Mouse (Mus musculus) lung, postnatal 0 days (tissue): Measurements from ENCODE around the gene Prdx6. TPM values are rescaled to one million over a fixed set of nuclear protein-coding genes. Genes with fewer than 3 reads are reported as not detected.

Experiments used
- ATAC-seq: fragments of 200-750 bp; cut with Nextera tagmentation; 2 replicates; pipeline ENCODE4 v1.8.0; 2017; ENCODE audit warnings: moderate library complexity
- DNase-seq: peaks from one replicate; pipeline ENCODE4 v3.0.0-alpha.2; 2016; ENCODE audit warnings: low spot score
- H3K27ac ChIP-seq: fragments of 300-500 bp; sonication (generic); 2 replicates; pipeline ENCODE4 v1.5.1; 2014; ENCODE audit warnings: antibody characterized with exemption, mild to moderate bottlenecking, low read length, mixed read lengths
- H3K27me3 ChIP-seq: fragments of 300-500 bp; sonication (generic); replicated peaks from 2 replicates; pipeline ENCODE4 v1.6.1; 2014; ENCODE audit warnings: low read length, mixed read lengths; ENCODE audit not compliant: insufficient read depth
- H3K36me3 ChIP-seq: fragments of 300-500 bp; sonication (generic); 2 replicates; pipeline ENCODE4 v1.6.1; 2014; ENCODE audit warnings: low read length, mixed read lengths; ENCODE audit not compliant: insufficient read depth
- H3K4me1 ChIP-seq: fragments of 300-500 bp; sonication (generic); 2 replicates; pipeline ENCODE4 v1.6.1; 2014; ENCODE audit warnings: antibody characterized with exemption, low read depth, low read length, mixed read lengths; ENCODE audit not compliant: insufficient read depth
- H3K4me2 ChIP-seq: fragments of 300-500 bp; sonication (generic); replicated peaks from 2 replicates; pipeline ENCODE4 v1.6.1; 2014; ENCODE audit warnings: low read depth, mild to moderate bottlenecking, low read length, moderate library complexity, mixed read lengths
- H3K4me3 ChIP-seq: fragments of 300-500 bp; sonication (generic); 2 replicates; pipeline ENCODE4 v1.5.1; 2014; ENCODE audit warnings: low read depth, low read length
- H3K9ac ChIP-seq: fragments of 300-500 bp; sonication (generic); replicated peaks from 2 replicates; pipeline ENCODE4 v1.6.1; 2014; ENCODE audit warnings: low read depth, mild to moderate bottlenecking
- H3K9me3 ChIP-seq: fragments of 300-500 bp; sonication (generic); 2 replicates; pipeline ENCODE4 v1.6.1; 2016; ENCODE audit warnings: low read length, mixed read lengths
- CTCF ChIP-seq: IDR thresholded peaks from 2 replicates; pipeline ENCODE4 v1.5.1; 2016; ENCODE audit warnings: antibody characterized with exemption, mild to moderate bottlenecking
- EP300 ChIP-seq: IDR thresholded peaks from 2 replicates; pipeline ENCODE4 v1.6.1; 2016; ENCODE audit warnings: antibody characterized with exemption, mild to moderate bottlenecking, control low read depth
- whole genome bisulfite sequencing: fragments of 180-500 bp; shearing (Covaris S2); extraction: QIAGEN DNeasy Blood & Tissue Kit; methylation state at CpG from one replicate; pipeline ENCODE4 v1.1.7; 2014; 5-methylcytosine and 5-hydroxymethylcytosine counted together
- polyA plus RNA-seq: library from polyadenylated mRNA; unstranded; fragments of >200 nt; fragmentation: Nextera tagmentation; extraction: Ambion mirVana; gene quantifications from 2 replicates; pipeline ENCODE4 v1.2.1, GENCODE M21; 2015

Prdx6 gene
- 1,194 and 1,245 TPM in 2 replicates for polyA plus RNA-seq

DNA sequence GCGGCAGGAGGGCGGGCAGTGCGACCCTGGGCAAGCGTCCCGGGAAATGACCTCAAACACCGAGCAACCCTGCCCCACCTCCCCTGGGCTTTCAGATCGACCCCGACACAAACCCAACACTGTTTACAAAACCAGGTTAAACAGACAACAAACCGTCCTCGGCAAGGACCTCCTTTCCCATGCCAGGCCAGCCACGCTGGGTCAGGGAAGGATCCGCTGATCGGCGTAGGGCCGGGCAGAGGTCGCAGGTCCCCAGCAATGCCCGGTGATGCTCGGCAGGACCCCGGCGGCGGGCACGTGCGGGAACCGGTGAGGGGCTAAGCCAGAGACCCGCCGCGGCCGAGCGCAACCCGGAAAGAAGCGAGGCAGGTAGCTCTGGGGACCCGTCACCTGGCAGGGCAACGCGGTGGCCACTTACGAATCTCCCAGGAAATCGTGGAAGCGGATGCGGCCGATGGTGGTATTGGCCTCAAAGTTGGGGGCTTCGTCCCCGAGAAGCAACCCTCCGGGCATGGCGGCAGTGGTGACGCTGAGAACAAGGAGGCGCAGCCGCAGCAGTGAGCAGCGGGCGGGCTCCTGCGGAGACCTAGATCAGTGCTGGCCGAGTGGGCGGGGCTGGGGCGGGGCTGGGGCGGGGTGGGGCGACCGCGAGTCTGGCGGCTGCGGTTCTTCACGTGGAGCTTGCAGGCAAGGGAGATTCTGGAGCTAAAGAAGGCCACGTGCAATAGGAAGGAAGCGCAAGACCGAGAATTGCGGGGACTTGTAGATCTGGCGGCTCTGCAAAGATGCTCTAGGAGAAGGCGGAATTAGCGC, at the start of gene Prdx6:
TSS of gene Prdx6 (minus strand) at position 616 of the 813 bp plus-strand sequence.
- peak within 1 kb of the TSS; percentile 96 for H3K27ac ChIP-seq
- peaks cover 15% of the 10 kb centered on the region for H3K4me1 ChIP-seq
- WGBS: under 1% methylated on average over 65 of the region's 66 CpGs
- H3K27me3 ChIP-seq: no peaks in the 10 kb centered on the region
- peak; percentile 34; the same call in 1 of the 2 replicates for TF ChIP-seq CTCF
- TF ChIP-seq EP300: no peak
- peak within 1 kb of the TSS; percentile 99 for H3K9ac ChIP-seq
- ATAC-seq: peak; percentile 91
- peak within 1 kb of the TSS; percentile 91 for H3K4me2 ChIP-seq
- no peaks in the 10 kb centered on the region for H3K9me3 ChIP-seq
- H3K36me3 ChIP-seq: no peaks in the 10 kb centered on the region
- peak; percentile 95 for DNase-seq
- H3K4me3 ChIP-seq: peak within 1 kb of the TSS; percentile 95

DNA sequence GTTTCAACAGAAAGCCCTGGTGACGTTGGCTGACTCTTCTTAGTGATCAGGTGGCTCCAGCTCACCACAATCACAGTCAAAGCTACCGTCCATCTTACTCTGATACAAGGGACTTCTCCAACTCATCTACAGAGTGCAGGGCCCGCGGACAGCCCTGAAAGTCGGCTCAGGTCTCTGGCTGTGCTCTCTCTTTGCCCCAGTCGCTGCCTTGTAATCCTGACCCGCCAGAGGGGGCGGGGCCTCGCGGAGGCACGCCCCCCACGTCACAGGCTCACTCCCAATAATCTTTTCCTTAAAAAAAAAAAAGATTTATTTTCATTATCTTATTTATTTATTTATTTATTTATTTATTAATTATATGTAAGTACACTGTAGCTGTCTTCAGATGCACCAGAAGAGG, 37.2 kb upstream of the Prdx6 start:
- no peaks in the 10 kb centered on the region for H3K27me3 ChIP-seq
- H3K4me2 ChIP-seq: no peak overlapping the region
- H3K4me3 ChIP-seq: no peak overlapping the region
- TF ChIP-seq CTCF: no peak
- TF ChIP-seq EP300: no peak
- DNase-seq (no peak), ATAC-seq (no peak)
- no peaks in the 10 kb centered on the region for H3K9me3 ChIP-seq
- WGBS: 51% methylated on average over 12 of the region's 12 CpGs
- no peak overlapping the region for H3K9ac ChIP-seq
- no peak overlapping the region for H3K27ac ChIP-seq
- H3K36me3 ChIP-seq: no peaks in the 10 kb centered on the region
- H3K4me1 ChIP-seq: no peaks in the 10 kb centered on the region

DNA sequence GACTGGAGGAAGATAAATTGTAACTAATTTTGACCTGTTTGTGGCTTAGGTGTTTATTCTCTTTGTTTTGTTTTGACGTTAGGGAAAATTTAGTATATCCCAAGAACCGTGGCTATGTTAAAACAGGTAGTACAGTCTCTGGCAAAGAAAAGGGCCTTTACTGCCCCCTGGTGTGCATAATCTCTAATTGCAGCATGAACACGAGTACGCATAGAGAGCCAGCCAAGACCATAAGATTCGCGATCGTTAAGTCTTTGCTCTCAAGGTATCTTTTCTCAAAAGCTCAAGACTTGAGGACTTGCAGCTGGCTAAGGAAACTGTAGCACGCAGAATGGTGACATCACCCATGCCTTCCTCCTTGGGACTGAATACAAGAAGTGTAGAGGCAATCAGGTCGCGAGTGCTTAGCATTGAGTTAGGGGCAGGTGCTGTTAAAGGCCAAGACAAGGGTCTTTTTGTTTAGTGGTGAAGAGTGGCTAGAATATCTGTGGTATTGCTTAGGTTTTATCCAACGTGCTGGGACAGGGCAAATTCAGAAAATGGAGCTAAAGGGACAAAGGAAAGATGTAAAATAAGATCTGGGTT, 35.8 kb upstream of the Prdx6 start:
- TF ChIP-seq CTCF: peak; percentile 87
- TF ChIP-seq EP300: no peak
- no peak overlapping the region for H3K27ac ChIP-seq
- peak; percentile 78 for DNase-seq
- ATAC-seq: peak; percentile 68
- H3K27me3 ChIP-seq: no peaks in the 10 kb centered on the region
- no peak overlapping the region for H3K9ac ChIP-seq
- no peak overlapping the region for H3K4me2 ChIP-seq
- no peaks in the 10 kb centered on the region for H3K9me3 ChIP-seq
- no peaks in the 10 kb centered on the region for H3K4me1 ChIP-seq
- H3K4me3 ChIP-seq: no peak overlapping the region
- no peaks in the 10 kb centered on the region for H3K36me3 ChIP-seq
- 22% methylated on average over 11 of the region's 11 CpGs for WGBS

DNA sequence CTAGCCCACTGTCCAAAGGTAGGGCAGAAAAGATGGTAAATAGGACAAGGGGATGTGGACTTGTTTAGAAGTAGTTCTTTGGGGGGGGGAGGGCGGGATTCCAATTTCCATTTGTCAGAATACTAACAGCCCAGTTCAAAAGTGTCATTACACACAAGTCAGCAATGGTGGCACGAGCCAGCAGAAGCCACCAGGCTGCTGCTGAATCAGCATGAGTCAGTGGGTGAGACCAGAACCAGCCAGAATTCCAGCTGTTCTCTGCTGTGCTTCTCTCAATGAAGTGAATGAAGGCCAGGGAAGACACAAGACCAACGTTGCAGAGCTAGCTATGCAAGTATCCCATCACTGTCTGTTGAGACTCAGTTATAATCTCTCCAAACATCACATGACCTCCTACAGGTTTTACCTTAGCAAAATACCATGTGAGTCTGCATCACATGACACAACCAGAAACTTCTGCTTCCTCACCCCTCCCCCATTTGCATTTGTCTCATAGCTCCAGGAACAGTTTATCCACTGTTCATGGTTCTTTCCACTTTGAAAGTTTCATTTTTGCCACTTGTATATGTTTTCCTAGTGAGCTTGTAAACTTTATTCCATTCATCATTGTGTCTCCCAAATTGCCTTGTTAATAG, 30.2 kb upstream of the Prdx6 start:
- no peak overlapping the region for H3K4me3 ChIP-seq
- TF ChIP-seq EP300 (no peak), CTCF (no peak)
- H3K27me3 ChIP-seq: no peaks in the 10 kb centered on the region
- no peak overlapping the region for H3K4me2 ChIP-seq
- no peak for DNase-seq
- no peak overlapping the region for H3K9ac ChIP-seq
- H3K27ac ChIP-seq: no peak overlapping the region
- ATAC-seq: no peak
- no peaks in the 10 kb centered on the region for H3K4me1 ChIP-seq
- no peaks in the 10 kb centered on the region for H3K36me3 ChIP-seq
- WGBS: 63% methylated on average over 3 of the region's 3 CpGs
- H3K9me3 ChIP-seq: no peaks in the 10 kb centered on the region

DNA sequence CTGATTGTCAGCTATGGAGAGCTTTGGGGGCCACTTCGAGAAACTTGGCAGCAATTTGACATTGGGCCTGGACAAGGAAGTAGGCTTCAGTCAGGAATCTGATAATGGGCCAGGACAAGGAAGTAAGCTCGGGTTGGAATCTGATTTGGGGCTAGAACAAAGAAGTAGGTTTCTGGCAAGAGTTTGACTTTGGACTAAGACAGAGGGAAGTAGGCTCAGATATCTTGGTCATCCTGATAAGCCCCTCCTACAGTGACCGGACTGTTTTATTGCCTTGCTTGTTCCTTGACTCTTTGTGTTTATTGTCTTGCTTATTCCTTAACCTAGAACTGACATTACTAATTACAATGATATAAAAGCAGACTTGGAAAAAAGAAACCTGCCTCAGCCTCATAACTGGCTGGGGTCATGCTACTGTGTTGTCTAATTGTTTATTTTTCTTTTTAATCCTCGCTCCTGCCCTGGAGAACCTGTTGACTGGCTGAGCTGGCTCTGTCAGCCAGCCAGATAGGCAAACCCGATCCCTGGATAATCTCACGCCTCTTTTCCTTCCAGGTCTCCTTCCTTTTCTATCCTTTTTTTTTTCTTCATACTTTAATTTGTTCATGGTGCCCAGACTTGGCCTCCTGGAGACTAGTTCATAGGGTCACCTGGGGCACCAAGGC, 28.4 kb upstream of the Prdx6 start:
- no peak overlapping the region for H3K9ac ChIP-seq
- no peaks in the 10 kb centered on the region for H3K4me1 ChIP-seq
- no peaks in the 10 kb centered on the region for H3K27me3 ChIP-seq

DNA sequence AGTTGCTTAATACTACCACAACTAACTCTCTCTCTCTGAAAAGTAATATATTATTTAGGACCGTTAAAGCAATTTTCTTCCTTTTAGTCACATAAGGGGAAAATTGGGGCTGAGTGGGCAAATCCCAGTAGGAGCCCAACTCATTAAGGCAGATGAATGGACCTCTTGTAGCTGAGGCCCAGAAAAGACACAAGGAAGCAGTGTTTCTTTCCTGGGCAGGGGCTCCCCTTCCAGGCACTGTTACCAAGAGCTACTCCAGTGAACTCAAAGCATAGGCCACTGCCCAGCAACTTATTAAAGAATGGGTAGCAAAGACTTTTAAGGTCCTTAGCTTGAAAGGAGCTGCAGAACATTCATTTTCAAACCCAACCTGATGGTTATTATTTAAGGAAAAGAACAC, 22.5 kb upstream of the Prdx6 start:
- Histone ChIP-seq H3K27me3 (no peaks in the 10 kb centered on the region), H3K4me1 (peaks cover 4% of the 10 kb centered on the region; the same call in 1 of the 2 replicates), H3K9ac (no peak overlapping the region), H3K4me3 (no peak overlapping the region), H3K4me2 (no peak overlapping the region), H3K9me3 (no peaks in the 10 kb centered on the region), H3K36me3 (no peaks in the 10 kb centered on the region), H3K27ac (no peak overlapping the region)
- no peak for ATAC-seq
- TF ChIP-seq CTCF (no peak), EP300 (no peak)
- no peak for DNase-seq
- WGBS: 88% methylated on average over 1 of the region's 1 CpGs

More for the DNA sequence above, 28.4 kb upstream of the Prdx6 start:
- TF ChIP-seq CTCF (no peak), EP300 (no peak)
- Histone ChIP-seq H3K4me3 (no peak overlapping the region), H3K27ac (no peak overlapping the region), H3K4me2 (no peak overlapping the region), H3K36me3 (no peaks in the 10 kb centered on the region), H3K9me3 (no peaks in the 10 kb centered on the region)
- 26% methylated on average over 6 of the region's 6 CpGs for WGBS
- peak; percentile 15 for DNase-seq
- no peak for ATAC-seq
